Mouse (Mus musculus): ENCODE data around the gene Fam135a. TPM values are rescaled to one million over a fixed set of nuclear protein-coding genes. Genes with fewer than 3 reads are reported as not detected.
A peak's percentile ranks its signal among the peaks of the same experiment; 100 is the strongest.

The Fam135a gene
- 32.1 and 32.5 TPM in 2 replicates for polyA plus RNA-seq (2016; fragmentation: Nextera tagmentation; extraction: Ambion mirVana)

GRCm38 (mm10) chr1:24099926-24100869 lies at the start of gene Fam135a:
Gene Fam135a (minus strand): TSS chr1:24100341.
- H3K4me1 ChIP-seq = peaks cover 9% of the 10 kb centered on the region; the same call in 1 of the 2 replicates
- no peaks in the 10 kb centered on the region for H3K27me3 ChIP-seq (ENCODE audit: insufficient read depth, poor library complexity, severe bottlenecking)
- peak within 1 kb of the TSS; percentile 93 for H3K4me3 ChIP-seq
- WGBS = 1% methylated on average over 78 of the region's 88 CpGs
- peak; percentile 96 for DNase-seq (ENCODE audit: low spot score)
- no peaks in the 10 kb centered on the region; the same call in 1 of the 2 replicates for H3K9me3 ChIP-seq
- H3K36me3 ChIP-seq = no peaks in the 10 kb centered on the region
- H3K27ac ChIP-seq = peak within 1 kb of the TSS; percentile 97

GRCm38 (mm10) chr1:24143504-24143903 lies 43.4 kb upstream of the Fam135a start:
- Histone ChIP-seq H3K36me3 (no peaks in the 10 kb centered on the region), H3K27me3 (ENCODE audit: insufficient read depth, poor library complexity, severe bottlenecking) (no peaks in the 10 kb centered on the region), H3K27ac (no peak overlapping the region), H3K4me1 (no peaks in the 10 kb centered on the region), H3K4me3 (no peak overlapping the region), H3K9me3 (no peaks in the 10 kb centered on the region)
- DNase-seq (ENCODE audit: low spot score) = no peak
- WGBS = 84% methylated on average over 8 of the region's 8 CpGs

GRCm38 (mm10) chr1:24140555-24140954 lies 40.4 kb upstream of the Fam135a start:
- H3K4me1 ChIP-seq = no peaks in the 10 kb centered on the region
- DNase-seq (ENCODE audit: low spot score) = no peak
- no peaks in the 10 kb centered on the region for H3K27me3 ChIP-seq (ENCODE audit: insufficient read depth, poor library complexity, severe bottlenecking)
- no peak overlapping the region for H3K27ac ChIP-seq
- H3K9me3 ChIP-seq = no peaks in the 10 kb centered on the region
- H3K36me3 ChIP-seq = no peaks in the 10 kb centered on the region
- 82% methylated on average over 6 of the region's 6 CpGs for WGBS
- no peak overlapping the region for H3K4me3 ChIP-seq

- H3K27ac ChIP-seq = no peak overlapping the region
- no peak overlapping the region for H3K4me3 ChIP-seq
- peak; percentile 83 for DNase-seq (ENCODE audit: low spot score)
- no peaks in the 10 kb centered on the region for H3K9me3 ChIP-seq
- WGBS = 9% methylated on average over 3 of the region's 3 CpGs
- H3K4me1 ChIP-seq = no peaks in the 10 kb centered on the region
- no peaks in the 10 kb centered on the region for H3K36me3 ChIP-seq
- no peaks in the 10 kb centered on the region for H3K27me3 ChIP-seq (ENCODE audit: insufficient read depth, poor library complexity, severe bottlenecking)
Measured at GRCm38 (mm10) chr1:24137133-24137532, 37.0 kb upstream of the Fam135a start.

- 6% methylated on average over 1 of the region's 1 CpGs for WGBS
- no peaks in the 10 kb centered on the region for H3K36me3 ChIP-seq
- no peak overlapping the region for H3K27ac ChIP-seq
- H3K4me1 ChIP-seq = no peaks in the 10 kb centered on the region
- no peaks in the 10 kb centered on the region for H3K27me3 ChIP-seq (ENCODE audit: insufficient read depth, poor library complexity, severe bottlenecking)
- DNase-seq (ENCODE audit: low spot score) = no peak
- no peaks in the 10 kb centered on the region for H3K9me3 ChIP-seq
- no peak overlapping the region for H3K4me3 ChIP-seq
Measured at GRCm38 (mm10) chr1:24134792-24135191, 34.7 kb upstream of the Fam135a start.

GRCm38 (mm10) chr1:24133853-24134252 lies 33.7 kb upstream of the Fam135a start:
- no peak overlapping the region for H3K27ac ChIP-seq
- H3K36me3 ChIP-seq = no peaks in the 10 kb centered on the region
- H3K27me3 ChIP-seq (ENCODE audit: insufficient read depth, poor library complexity, severe bottlenecking) = no peaks in the 10 kb centered on the region
- no peak overlapping the region for H3K4me3 ChIP-seq
- H3K4me1 ChIP-seq = no peaks in the 10 kb centered on the region
- 40% methylated on average over 19 of the region's 19 CpGs for WGBS
- H3K9me3 ChIP-seq = no peaks in the 10 kb centered on the region
- no peak for DNase-seq (ENCODE audit: low spot score)

- Histone ChIP-seq H3K4me3 (no peak overlapping the region), H3K27me3 (ENCODE audit: insufficient read depth, poor library complexity, severe bottlenecking) (no peaks in the 10 kb centered on the region), H3K4me1 (no peaks in the 10 kb centered on the region), H3K9me3 (no peaks in the 10 kb centered on the region), H3K27ac (no peak overlapping the region), H3K36me3 (no peaks in the 10 kb centered on the region)
- WGBS = 67% methylated on average over 6 of the region's 6 CpGs
- no peak for DNase-seq (ENCODE audit: low spot score)
Measured at GRCm38 (mm10) chr1:24127866-24128265, 27.7 kb upstream of the Fam135a start.

GRCm38 (mm10) chr1:24124610-24125009 lies 24.5 kb upstream of the Fam135a start:
- Histone ChIP-seq H3K4me1 (no peaks in the 10 kb centered on the region), H3K27ac (no peak overlapping the region), H3K36me3 (no peaks in the 10 kb centered on the region), H3K27me3 (ENCODE audit: insufficient read depth, poor library complexity, severe bottlenecking) (no peaks in the 10 kb centered on the region), H3K9me3 (no peaks in the 10 kb centered on the region), H3K4me3 (no peak overlapping the region)
- no peak for DNase-seq (ENCODE audit: low spot score)
- WGBS = 83% methylated on average over 3 of the region's 3 CpGs

- no peaks in the 10 kb centered on the region for H3K27me3 ChIP-seq (ENCODE audit: insufficient read depth, poor library complexity, severe bottlenecking)
- H3K27ac ChIP-seq = no peak overlapping the region
- no peaks in the 10 kb centered on the region for H3K36me3 ChIP-seq
- no peak for DNase-seq (ENCODE audit: low spot score)
- H3K4me3 ChIP-seq = no peak overlapping the region
- H3K9me3 ChIP-seq = no peaks in the 10 kb centered on the region
- H3K4me1 ChIP-seq = no peaks in the 10 kb centered on the region
- 90% methylated on average over 1 of the region's 1 CpGs for WGBS
Measured at GRCm38 (mm10) chr1:24122582-24122981, 22.4 kb upstream of the Fam135a start.

GRCm38 (mm10) chr1:24107971-24108773 lies 8.0 kb upstream of the Fam135a start:
- WGBS = 37% methylated on average over 10 of the region's 10 CpGs
- no peak for DNase-seq (ENCODE audit: low spot score)

GRCm38 (mm10) chr1:24107378-24107777 lies 7.2 kb upstream of the Fam135a start:
- Histone ChIP-seq H3K9me3 (no peaks in the 10 kb centered on the region), H3K36me3 (no peaks in the 10 kb centered on the region), H3K4me3 (peak overlapping the region; percentile 35), H3K27me3 (ENCODE audit: insufficient read depth, poor library complexity, severe bottlenecking) (no peaks in the 10 kb centered on the region), H3K27ac (peak overlapping the region; percentile 22; the same call in 1 of the 2 replicates), H3K4me1 (peaks cover 11% of the 10 kb centered on the region)
- WGBS = 33% methylated on average over 11 of the region's 11 CpGs
- DNase-seq (ENCODE audit: low spot score) = no peak

More at GRCm38 (mm10) chr1:24107971-24108773, 8.0 kb upstream of the Fam135a start:
- Histone ChIP-seq H3K9me3 (no peaks in the 10 kb centered on the region), H3K4me1 (peaks cover 11% of the 10 kb centered on the region), H3K4me3 (no peak overlapping the region), H3K27ac (0 out of 2 replicates have a peak overlapping the region, but pooled peaks have one; percentile 22), H3K36me3 (no peaks in the 10 kb centered on the region), H3K27me3 (ENCODE audit: insufficient read depth, poor library complexity, severe bottlenecking) (no peaks in the 10 kb centered on the region)

- Histone ChIP-seq H3K9me3 (no peaks in the 10 kb centered on the region; the same call in 1 of the 2 replicates), H3K4me3 (no peak overlapping the region), H3K36me3 (no peaks in the 10 kb centered on the region), H3K27me3 (ENCODE audit: insufficient read depth, poor library complexity, severe bottlenecking) (no peaks in the 10 kb centered on the region), H3K27ac (no peak overlapping the region), H3K4me1 (peaks cover 10% of the 10 kb centered on the region)
- 64% methylated on average over 10 of the region's 10 CpGs for WGBS
- DNase-seq (ENCODE audit: low spot score) = no peak
Measured at GRCm38 (mm10) chr1:24102579-24103149, 2.5 kb upstream of the Fam135a start.

Data from heart, embryonic 10.5 days (tissue).